Mouse (Mus musculus) right cerebral cortex, adult 18-20 months (tissue): ENCODE measurements around the gene Nrl.

Experiments
- DNase-seq: peaks from one replicate; pipeline ENCODE4 v3.0.0; 2022; ENCODE audit warnings: mixed read lengths

Gene Nrl

GRCm38 (mm10) chr14:55524785-55525184 is at the start of gene Nrl:
Gene Nrl, minus strand, starts transcription at chr14:55524981.
- DNase-seq: no peak

GRCm38 (mm10) chr14:55571760-55572159 is 47.0 kb upstream of the Nrl start:
- no peak for DNase-seq

- no peak for DNase-seq
Measured at GRCm38 (mm10) chr14:55570588-55570987, 45.8 kb upstream of the Nrl start.

GRCm38 (mm10) chr14:55567496-55567895 is 42.7 kb upstream of the Nrl start:
- no peak for DNase-seq

GRCm38 (mm10) chr14:55565748-55566147 is 41.0 kb upstream of the Nrl start:
- DNase-seq: no peak

GRCm38 (mm10) chr14:55563249-55563648 is 38.5 kb upstream of the Nrl start:
- no peak for DNase-seq

- DNase-seq: no peak
Measured at GRCm38 (mm10) chr14:55561860-55562259, 37.1 kb upstream of the Nrl start.

- DNase-seq: peak; percentile 99
Measured at GRCm38 (mm10) chr14:55560202-55561073, 35.7 kb upstream of the Nrl start, which contains the start of gene A730061H03Rik. Gene A730061H03Rik, minus strand, starts transcription at chr14:55560406.

GRCm38 (mm10) chr14:55559799-55560201 is 35.0 kb upstream of the Nrl start, which contains the start of gene Dcaf11:
Gene Dcaf11, plus strand, starts transcription at chr14:55560006.
- peak; percentile 90 for DNase-seq

GRCm38 (mm10) chr14:55558740-55559448 is 34.1 kb upstream of the Nrl start:
- no peak for DNase-seq

- DNase-seq: no peak
Measured at GRCm38 (mm10) chr14:55557587-55557986, 32.8 kb upstream of the Nrl start.

- peak; percentile 65 for DNase-seq
Measured at GRCm38 (mm10) chr14:55557003-55557402, 32.2 kb upstream of the Nrl start.

- no peak for DNase-seq
Measured at GRCm38 (mm10) chr14:55555788-55556187, 31.0 kb upstream of the Nrl start.

- no peak for DNase-seq
Measured at GRCm38 (mm10) chr14:55554635-55555034, 29.9 kb upstream of the Nrl start.

- no peak for DNase-seq
Measured at GRCm38 (mm10) chr14:55551794-55552193, 27.0 kb upstream of the Nrl start.

GRCm38 (mm10) chr14:55551347-55551746 is 26.6 kb upstream of the Nrl start:
- DNase-seq: no peak

- no peak for DNase-seq
Measured at GRCm38 (mm10) chr14:55550191-55550590, 25.4 kb upstream of the Nrl start.

GRCm38 (mm10) chr14:55544334-55544733 is 19.6 kb upstream of the Nrl start:
- DNase-seq: no peak

- DNase-seq: no peak
Measured at GRCm38 (mm10) chr14:55542268-55542667, 17.5 kb upstream of the Nrl start.

GRCm38 (mm10) chr14:55540787-55541321 is 16.1 kb upstream of the Nrl start:
- DNase-seq: peak; percentile 83

- DNase-seq: peak; percentile 81
Measured at GRCm38 (mm10) chr14:55540067-55540786, 15.4 kb upstream of the Nrl start, which contains the start of gene Pck2. Gene Pck2, plus strand, starts transcription at chr14:55540266.

GRCm38 (mm10) chr14:55536116-55536745 is 11.4 kb upstream of the Nrl start:
- no peak for DNase-seq
